Mouse (Mus musculus): ENCODE results near the gene Zdbf2.

Gene Zdbf2

DNA sequence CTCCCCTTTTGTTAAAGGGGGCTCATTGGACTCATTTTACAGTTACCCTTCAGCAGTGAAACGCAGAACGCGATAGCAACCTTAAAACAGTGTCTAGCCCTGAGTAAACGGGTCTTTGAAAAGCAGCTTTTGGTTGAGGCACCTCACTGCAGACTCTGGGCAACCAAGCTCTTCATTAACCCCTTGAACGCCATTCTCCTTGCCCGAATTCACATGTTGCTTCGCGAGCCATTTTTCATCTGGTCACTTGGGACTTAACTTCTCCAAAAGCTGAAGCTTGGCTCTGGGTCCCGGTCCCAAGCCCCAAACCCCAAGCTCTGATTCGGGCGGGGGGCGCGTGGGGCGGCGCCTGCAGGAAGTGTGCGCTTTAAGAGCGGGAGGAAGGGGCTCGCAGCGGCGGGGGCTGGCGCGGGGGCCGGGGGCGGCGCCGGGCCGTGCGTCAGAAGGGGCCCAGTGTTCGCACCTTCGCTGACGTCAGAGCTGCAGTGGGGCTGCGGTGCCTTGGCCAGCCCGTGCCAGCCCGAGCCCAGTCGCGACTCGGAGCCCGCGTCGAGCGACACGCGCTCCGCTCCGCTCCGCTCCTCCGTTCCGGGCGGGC lies at the start of gene Zdbf2:
Gene Zdbf2 (plus strand): TSS at position 525 of the 598 bp plus-strand sequence.
- in situ Hi-C loops (cut with MboI): no loop called here

DNA sequence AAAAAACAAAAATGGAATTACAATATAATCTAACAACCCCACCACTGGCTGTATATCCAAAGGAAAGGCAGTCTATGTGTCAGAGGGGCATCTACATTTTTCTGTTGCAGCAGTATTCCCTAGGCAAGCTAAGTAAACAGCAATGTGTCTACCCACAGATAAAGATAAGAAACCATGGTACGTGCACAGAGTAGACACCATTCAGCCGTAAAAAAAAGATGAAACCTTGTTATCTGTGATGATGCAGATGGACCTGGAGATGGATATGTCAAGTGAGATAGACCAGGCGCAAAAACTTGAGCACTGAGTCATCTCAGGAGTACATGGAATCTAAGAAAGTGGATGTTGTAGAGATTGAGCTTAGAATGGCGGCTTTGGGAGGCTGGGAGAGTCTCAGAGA lies 48.1 kb upstream of the Zdbf2 start:
- in situ Hi-C loops (cut with MboI): no loop called here

DNA sequence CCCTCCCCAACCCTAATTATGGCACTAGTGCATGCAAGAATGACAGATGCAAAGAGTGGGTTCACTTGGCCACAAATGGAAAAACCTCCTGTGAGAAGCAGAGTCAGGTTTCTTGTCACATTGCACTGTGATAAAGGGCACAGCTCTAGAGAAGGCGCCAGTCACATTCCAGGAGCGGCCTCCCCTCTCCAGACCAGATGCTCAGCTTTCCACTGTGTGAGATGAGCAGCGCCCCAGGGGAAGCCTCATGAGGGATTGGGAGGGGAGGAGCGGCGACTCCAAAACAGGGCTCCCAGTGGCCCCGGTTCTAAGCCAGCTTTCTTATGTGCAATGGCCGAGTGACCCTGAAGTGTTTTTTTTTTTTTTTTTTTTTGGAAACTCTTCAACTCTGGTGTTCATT lies 47.2 kb upstream of the Zdbf2 start:
- in situ Hi-C loops (cut with MboI): no loop called here

DNA sequence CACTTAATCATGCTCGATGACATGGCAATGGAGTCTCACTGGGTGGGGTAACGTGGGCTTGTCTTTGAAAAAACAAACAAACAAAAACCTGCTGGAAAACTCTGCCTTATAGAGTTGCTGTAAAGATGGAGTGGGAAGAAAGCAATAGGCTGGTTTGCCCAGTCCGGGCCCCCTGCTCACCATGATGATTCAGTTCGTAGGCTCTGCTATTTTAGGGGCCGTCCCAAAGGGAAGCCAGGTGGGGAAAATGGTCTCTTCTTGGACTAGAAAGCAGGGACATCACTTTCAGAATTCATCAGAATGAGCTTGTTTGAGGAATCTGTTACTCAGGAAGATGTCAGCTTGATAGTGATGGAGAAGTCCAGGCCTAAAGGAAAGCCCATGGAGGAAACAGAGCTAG lies 45.8 kb upstream of the Zdbf2 start:
- in situ Hi-C loops (cut with MboI): no loop called here

DNA sequence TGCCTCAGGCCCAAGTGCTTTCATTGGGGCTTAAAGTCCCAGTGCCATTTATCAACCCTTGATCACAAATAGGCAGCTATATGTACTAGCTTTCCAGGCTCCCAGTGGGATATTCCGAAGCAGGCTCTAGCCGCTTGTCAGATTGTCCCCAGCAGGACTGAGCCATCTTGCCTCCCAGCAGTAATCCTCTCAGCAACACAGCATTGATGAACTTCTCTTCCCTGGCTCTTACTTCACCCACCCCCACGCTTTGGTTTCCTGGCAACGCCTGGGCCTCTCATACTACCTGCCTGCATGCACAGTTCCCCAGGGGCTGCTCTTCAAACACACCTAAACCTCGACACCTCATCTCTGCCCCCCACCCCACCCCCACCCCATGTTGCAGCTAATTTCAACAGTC lies 35.7 kb upstream of the Zdbf2 start:
- in situ Hi-C loops (cut with MboI): no loop called here

DNA sequence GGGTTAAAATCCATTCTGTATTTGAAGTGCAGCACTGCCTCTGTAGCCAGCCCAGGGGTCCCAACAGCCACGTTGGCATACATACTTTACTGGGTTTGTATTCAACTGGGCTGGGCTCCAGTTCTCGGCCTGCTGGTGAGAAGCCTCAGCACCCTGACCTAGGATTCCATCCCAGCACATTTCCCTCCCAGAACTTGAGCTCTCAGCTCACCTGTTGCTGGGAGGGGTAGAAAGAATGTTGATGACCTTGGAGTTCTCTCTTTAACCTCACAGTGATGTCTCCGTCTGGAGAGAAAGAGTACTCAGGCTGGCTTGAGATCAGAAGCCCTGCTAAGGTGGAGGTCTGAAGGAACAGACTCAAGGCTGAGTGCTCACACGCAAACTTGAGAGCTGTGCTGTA lies 33.8 kb upstream of the Zdbf2 start:
- in situ Hi-C loops (cut with MboI): no loop called here

DNA sequence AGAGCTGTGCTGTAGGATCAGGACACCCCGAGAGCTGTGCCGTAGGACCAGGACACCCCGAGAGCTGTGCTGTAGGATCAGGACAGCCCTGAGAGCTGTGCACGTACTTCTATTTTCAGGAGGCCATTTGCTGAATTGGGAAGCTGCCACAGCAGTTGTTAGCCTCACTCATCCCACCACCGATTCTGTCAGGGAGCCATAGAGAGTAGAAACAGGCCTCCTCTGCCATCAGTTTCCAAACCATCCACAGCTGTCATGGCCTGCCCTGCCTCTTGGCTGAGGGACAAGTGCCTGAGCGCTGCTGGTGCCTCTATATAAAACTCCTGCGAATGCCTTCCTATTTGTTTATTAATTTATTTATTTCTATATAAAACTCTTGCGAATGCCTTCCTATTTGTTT lies 33.3 kb upstream of the Zdbf2 start:
- in situ Hi-C loops (cut with MboI): no loop called here

DNA sequence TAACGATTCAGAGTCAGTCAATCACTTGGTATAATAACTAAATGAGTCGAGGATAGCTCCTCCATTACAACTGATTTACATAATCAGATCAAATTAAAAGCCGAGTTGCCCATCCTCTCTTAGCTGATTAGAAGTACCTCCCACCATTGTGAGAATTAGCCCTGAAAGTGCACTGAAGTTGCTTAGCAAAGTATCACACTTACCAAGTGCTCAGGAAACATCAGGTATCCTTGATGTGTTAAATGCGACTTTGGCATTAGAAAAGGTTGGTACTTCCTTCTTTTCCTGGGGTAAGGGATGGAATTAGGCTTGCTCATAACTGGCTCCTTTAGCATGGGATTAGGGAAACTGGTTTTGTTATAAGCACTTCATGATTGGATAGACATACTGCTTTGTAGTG lies 29.2 kb upstream of the Zdbf2 start:
- in situ Hi-C loops (cut with MboI): no loop called here

DNA sequence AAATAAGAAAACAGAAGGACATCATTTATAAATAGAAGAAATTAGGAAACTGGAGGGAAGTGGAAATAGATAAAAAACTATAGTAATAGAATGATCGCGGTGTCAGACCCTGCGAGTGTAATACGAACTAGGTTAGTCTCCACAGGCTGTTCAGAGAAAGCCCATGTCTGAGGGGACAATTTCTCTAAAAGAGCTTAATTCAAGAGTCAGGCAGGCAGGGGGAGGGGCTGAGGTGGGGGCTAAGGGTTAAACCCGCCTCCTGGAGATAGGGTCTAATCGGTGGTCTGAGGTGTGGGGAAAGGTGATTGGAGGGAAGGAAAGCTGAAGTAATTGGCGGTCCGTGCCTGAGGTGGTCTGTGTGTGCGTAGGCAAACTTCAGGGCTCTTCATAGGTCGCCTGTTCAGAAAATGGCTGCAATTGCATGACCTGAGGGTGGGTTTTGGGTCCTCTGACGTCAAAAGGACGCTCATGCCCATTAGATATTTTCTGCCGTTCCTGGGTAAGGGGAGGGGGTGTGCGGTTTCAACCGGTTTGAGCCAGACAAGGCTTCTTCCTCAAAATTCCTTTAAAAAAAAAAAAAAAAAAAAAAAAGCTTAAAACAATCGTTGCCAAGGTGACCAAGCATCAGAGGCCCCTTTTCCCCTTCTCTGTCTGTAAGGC lies 26.1 kb upstream of the Zdbf2 start:
- in situ Hi-C loops (cut with MboI): no loop called here

DNA sequence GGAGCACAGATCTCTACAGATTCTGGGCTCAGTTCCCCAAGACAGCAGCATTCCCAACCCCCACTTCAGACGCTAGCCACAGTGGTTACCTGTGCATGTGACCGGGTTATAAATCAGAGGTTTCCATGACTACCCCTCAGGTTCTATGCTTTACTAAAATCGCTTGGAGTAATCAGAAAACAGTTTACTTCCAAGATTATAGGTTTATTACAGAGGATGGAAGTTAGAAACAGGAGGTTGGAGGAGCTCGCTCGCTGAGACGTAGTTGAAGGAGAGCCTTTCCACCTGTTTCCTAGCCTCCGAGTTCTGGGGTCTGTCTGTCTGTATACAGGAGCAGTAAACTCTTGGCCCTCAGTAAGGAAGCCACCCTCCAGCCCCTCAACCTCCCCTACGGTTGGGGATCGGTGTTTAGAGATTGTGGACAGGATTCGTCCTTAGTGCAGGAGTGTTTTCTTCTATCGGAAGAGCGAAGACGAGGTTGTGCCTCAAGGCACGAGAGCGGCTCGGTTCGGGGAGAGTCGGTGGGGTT lies 25.2 kb upstream of the Zdbf2 start:
- in situ Hi-C loops (cut with MboI): no loop called here

DNA sequence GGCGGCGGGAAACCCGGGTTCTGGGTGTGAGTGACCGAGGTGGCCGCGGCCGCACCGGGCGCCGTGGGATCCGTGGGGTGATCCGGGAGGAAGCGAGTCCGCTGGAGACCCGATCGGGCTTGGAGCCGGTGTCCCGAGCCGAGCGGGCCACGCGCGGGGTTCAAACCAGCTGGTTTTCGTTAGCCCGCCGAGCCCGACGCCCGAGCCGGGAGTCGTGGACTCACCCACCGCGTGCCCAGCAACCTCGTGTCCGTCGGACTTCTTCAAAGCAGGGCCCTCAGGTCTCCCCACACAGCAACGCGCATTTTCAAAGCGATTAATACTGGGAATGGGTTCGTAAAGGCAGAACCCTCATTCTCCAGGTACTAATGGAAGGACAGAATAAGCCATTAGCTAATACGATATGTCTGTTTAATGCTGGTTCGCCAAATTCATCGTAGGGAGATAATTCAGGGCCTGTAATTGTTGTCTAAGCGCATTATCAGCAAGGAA lies 24.7 kb upstream of the Zdbf2 start:
- in situ Hi-C loops (cut with MboI): no loop called here

DNA sequence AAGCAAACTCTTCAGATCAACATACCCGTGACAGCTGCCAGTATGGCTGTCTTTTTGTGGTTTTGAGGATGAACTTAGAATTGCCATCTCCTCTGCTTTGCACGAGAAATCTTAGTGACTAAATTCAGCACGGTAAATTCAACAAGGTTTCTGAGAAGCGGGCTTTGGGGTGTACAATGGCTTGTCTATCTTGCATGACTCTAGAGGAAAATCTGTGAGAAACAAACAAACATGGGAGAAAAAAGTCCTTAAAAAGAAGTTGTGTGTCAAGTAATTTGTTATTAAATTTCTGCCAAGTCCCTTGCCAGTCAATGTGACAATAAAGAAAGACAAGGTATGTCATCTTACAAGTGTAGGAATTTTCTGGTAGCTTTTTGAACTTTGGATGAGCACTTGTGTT lies 23.8 kb upstream of the Zdbf2 start:
- in situ Hi-C loops (cut with MboI): no loop called here

DNA sequence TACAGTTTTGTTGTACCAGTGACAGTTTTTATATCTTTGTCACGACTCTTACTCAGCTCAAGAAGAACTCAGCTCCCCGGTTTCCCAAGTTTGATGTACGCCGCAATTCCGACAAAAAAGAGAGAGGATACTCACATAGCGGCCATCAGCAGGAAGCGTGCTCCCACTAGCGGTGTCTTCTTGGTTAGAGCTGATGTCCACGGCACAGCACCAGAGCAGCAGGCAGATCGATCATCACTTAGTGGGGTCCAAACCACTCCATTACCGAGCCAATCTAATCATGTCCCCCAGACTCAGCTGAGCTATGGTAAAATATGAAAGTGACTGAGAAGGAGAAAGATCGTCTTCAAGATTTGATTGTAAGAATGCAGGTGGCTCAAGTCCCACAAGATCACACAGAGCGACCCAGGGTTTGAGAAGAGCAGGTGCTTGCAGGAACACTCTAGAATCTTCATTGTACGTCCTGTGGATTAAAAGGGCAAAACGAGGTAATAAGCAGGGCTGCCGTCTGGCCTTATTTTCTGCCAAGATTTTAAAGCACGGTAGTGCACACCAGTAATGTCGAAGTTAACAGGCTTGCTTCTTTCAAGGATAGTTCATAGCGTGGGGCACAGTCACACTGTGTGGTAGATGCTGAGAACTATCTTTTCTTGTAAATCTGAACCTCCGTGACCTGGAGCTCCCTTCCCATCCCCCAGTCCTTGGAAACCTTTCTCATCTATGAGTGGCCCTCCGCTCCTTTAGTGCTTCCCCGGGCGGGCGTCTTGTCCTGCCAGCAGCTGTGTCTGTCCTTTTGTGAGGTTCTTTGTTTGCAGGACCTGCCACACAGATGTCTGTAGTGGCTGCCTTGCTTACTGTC lies 20.5 kb upstream of the Zdbf2 start:
- in situ Hi-C loops (cut with MboI): no loop called here

DNA sequence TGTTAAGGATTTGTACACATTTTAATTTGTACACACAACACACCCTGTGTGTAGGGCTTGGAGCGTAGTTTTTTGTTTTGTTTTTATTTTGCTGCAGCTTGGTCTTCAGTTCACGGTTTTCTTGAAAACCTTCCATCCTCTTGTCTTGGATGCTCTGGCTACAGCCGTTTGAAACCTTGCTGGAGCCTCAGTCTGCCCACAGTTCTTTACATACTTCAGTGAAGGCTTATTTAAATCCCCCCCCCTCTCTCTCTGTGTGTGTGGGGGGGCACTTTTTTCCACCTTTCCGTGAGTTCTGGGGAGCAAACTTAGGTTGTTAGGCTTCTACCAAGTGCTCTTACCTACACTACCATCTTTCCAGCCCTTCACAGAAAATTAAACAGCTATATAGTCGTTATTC lies 19.8 kb upstream of the Zdbf2 start:
- in situ Hi-C loops (cut with MboI): no loop called here

DNA sequence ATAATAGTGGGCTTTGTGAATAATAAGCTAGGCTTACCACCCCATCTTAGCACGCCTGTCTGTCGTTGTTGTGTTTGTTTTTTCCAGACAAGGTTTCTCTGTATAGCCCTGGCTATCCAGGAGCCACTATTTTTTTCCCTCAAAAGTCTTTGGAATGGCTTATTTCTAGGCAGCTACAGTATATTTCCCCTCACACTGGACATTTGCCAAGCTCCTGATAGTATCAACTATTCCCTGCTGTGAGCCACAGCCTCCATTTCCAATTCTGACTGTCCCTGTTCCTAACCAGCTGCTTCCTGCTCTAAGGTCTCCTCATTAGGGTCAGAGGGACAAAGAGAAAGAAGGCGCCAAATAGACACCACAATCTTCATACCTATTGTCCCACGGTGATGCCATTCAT lies 18.0 kb upstream of the Zdbf2 start:
- in situ Hi-C loops (cut with MboI): no loop called here

DNA sequence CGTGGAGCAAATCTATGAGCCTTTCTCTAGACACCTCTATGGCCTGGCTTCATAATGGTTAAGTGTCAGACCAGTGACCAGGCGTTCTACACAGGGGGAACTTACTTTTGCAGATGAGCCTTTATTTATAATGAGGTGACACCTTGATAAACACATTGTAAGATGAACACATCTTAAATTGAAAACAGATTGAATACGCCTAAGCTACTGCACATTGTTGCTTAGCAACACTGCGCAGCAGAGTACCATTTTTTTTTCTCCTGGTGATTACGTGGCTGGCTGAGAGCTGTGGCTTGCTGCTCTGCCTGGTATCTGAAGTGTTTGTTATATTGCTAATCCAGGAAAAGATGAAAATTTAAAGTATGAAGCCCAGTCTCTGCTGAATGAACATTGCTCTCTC lies 17.0 kb upstream of the Zdbf2 start:
- in situ Hi-C loops (cut with MboI): no loop called here

DNA sequence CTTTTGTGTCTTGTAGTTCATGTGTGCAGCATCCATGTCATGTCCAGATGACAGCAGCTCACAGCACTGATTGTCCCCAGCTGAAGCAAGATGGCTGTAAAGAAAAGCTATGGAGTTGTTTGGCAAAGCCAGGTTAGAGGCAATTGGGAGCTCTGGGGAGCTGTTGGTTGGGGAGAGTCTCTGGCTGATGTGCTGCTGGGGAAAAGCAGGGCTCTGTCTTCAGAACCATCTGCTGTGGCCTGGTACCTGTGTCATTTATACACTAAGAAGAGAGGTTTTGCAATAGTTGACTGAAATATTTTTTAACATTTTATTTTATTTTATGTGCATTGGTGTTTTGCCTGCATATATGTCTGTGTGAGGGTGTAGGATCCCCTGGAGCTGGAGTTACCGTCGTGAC lies 14.6 kb upstream of the Zdbf2 start:
- in situ Hi-C loops (cut with MboI): no loop called here

DNA sequence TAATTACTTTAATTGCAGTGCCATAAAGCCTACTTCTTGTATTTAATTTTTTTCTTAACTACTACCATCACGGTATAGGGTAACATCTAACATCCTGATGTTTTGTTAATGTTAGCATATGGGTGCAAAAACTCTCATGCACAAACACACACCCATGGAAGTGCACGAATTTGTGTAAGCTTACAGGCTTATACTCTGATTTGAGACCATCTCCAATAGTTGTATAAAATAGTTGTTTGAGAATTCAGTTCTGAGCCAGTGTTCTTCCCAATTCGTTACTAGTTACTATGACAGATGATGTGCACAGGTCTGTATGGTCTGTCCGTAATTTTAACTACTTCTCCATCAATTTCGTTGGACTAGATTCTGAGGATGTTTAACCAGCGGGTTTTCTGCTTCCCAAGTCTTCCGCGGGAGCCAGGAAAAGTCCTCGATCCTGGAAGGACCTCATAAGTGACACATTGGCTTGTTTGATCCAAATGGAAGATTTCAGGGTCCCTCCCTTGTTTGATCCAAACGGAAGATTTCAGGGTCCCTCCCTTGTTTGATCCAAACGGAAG lies 13.7 kb upstream of the Zdbf2 start:
- in situ Hi-C loops (cut with MboI): no loop called here

DNA sequence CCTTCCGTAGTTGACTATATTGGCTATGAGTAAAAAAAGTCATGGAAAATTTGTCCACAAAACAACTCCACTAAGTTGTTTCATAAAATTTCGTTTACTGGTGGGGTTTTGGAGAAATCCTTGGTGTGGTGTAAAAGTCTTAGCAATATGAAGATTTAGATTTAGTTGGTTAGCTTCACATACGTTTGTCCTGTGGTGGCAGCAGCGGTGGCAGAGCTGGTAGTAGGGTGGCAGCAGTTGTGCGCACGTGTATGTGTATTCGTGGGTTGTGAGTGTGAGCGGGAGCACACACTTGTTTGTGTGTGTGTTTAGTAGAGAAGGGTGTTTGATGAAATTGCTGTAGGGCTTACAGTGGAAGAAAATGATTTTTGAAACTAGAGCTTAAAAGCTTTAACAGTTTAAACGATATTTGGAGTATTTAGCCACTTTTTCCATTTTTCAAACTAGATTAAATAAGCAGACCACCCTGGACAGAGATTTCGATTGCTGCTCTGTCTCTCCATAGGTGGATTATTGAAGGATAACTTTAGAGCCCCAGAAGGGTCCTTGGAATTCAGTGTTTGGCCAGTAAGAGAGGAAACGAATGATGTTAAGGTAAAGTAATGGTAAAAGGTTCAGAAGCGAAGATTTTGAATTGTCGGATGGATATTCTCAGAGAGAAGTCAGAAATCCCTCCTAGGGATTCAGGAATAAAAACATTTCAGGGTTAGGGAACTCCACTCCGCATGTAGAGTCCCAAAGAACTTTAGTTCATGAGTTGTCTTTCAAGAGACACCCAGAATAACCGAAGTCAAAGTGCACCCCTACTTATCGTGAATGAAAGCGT lies 12.9 kb upstream of the Zdbf2 start:
- in situ Hi-C loops (cut with MboI): no loop called here

DNA sequence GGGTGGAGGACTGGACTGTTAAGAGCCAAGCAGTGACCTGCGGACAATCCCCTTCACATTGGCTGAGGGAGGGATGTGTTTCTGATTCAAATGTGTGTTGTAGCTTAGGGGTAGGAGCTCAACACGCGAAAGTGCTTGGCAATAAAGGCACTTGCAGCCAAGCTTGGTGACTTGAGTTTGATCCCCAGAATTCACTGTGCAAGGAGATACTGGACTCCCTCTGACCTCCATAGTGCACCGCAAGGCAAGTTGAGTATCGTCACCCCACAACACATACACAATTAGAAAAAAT lies 12.4 kb upstream of the Zdbf2 start:
- in situ Hi-C loops (cut with MboI): no loop called here

DNA sequence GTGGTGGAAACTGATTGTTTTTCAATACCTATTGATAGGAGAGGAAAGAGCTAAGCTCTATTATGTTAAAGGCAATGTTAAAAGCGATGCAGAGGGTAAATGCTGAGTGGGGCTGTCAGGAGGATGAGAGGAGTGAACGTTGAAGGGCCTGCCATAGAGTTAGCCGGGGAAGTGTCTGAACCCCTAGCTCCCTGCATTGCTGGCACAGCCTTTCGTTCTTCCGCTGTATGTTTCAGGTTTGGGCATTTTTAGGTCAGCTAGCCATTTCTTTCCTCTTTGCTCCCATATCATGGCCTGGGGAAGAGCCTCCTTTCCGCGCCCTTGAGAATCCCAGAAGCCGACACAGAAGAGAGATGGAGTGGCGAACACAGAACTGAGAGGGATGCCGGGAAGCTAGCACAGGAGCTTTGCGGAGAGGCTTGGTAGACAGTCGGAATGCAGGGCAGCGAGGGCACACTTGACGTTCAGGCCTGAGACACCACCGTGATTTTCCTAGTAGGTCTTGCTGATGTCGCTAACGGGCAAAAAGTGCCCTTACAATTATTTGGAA lies 11.9 kb upstream of the Zdbf2 start:
- in situ Hi-C loops (cut with MboI): no loop called here

DNA sequence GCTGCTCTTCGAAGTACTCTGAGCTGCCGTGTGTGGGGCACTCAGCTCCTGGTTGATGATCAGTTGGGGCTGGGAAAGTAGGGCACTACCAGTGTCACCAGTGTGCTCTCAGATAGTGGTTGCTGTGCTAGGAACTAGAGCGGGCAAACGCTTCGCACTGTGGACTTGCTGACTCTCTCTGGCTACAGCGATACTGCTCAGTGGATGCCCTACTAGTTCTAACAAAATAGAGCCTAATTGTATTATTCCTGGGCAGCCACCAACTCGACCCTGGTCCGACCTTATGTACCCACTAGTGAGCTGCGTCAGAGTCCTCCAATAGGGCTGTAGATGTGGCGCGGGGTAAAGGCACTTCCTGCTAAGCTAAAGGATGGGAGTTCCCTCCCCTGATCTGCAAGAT lies 9.4 kb upstream of the Zdbf2 start:
- in situ Hi-C loops (cut with MboI): no loop called here

All from mature B cell (primary cell).